Mouse (Mus musculus): ENCODE results near the gene Nfib. TPM values are rescaled to one million over a fixed set of nuclear protein-coding genes. Genes with fewer than 3 reads are reported as not detected.

Gene Nfib
- total and polyA plus RNA-seq, 3 experiments: 32.1 to 121 (median 118) TPM

- Histone ChIP-seq H3K36me3 (ENCODE audit: control insufficient read depth, insufficient read depth, low read length) (no peaks in the 10 kb centered on the region), H3K27me3 (ENCODE audit: control insufficient read depth, insufficient read depth, low read length) (no peaks in the 10 kb centered on the region; the same call in 1 of the 2 replicates), H3K4me3 (no peak overlapping the region), H3K4me1 (ENCODE audit: control insufficient read depth, insufficient read depth, low read length) (no peaks in the 10 kb centered on the region), H3K9ac (ENCODE audit: low read depth, low read length) (no peak overlapping the region), H3K79me2 (replicated peaks; ENCODE audit: control insufficient read depth, insufficient read depth, low read length) (no peaks in the 10 kb centered on the region), H3K27ac (no peak overlapping the region)
- 82% methylated on average over 5 of the region's 5 CpGs for WGBS
- intact Hi-C loops (cut with DNase I): no loop called here
- DNase-seq: no peak
- TF ChIP-seq POLR2A (IDR thresholded peaks at IDR 0.05; ENCODE audit: insufficient read depth, low read depth, low read length): no peak
- TF ChIP-seq EP300 (IDR thresholded peaks at IDR 0.05; ENCODE audit: insufficient read depth, low read depth, low read length): no peak
- no peak for TF ChIP-seq CTCF (IDR thresholded peaks at IDR 0.05)
Observed at GRCm38 (mm10) chr4:82730248-82730887, 24.8 kb upstream of the Nfib start.

GRCm38 (mm10) chr4:82724058-82724457 is 18.5 kb upstream of the Nfib start:
- Histone ChIP-seq H3K4me3 (no peak overlapping the region), H3K79me2 (replicated peaks; ENCODE audit: control insufficient read depth, insufficient read depth, low read length) (no peaks in the 10 kb centered on the region), H3K9ac (ENCODE audit: low read depth, low read length) (no peak overlapping the region), H3K4me1 (ENCODE audit: control insufficient read depth, insufficient read depth, low read length) (no peaks in the 10 kb centered on the region), H3K36me3 (ENCODE audit: control insufficient read depth, insufficient read depth, low read length) (no peaks in the 10 kb centered on the region), H3K27ac (no peak overlapping the region), H3K27me3 (ENCODE audit: control insufficient read depth, insufficient read depth, low read length) (no peaks in the 10 kb centered on the region)
- no peak for TF ChIP-seq EP300 (IDR thresholded peaks at IDR 0.05; ENCODE audit: insufficient read depth, low read depth, low read length)
- TF ChIP-seq POLR2A (IDR thresholded peaks at IDR 0.05; ENCODE audit: insufficient read depth, low read depth, low read length): no peak
- TF ChIP-seq CTCF (IDR thresholded peaks at IDR 0.05): no peak
- 74% methylated on average over 10 of the region's 10 CpGs for WGBS
- DNase-seq: no peak
- intact Hi-C loops (cut with DNase I): no loop called here

- intact Hi-C loops (cut with DNase I): no loop called here
- H3K27ac ChIP-seq: no peak overlapping the region
- no peaks in the 10 kb centered on the region for H3K36me3 ChIP-seq (ENCODE audit: control insufficient read depth, insufficient read depth, low read length)
- no peaks in the 10 kb centered on the region for H3K27me3 ChIP-seq (ENCODE audit: control insufficient read depth, insufficient read depth, low read length)
- DNase-seq: no peak
- no peaks in the 10 kb centered on the region for H3K79me2 ChIP-seq (replicated peaks; ENCODE audit: control insufficient read depth, insufficient read depth, low read length)
- 82% methylated on average over 8 of the region's 8 CpGs for WGBS
- no peak overlapping the region for H3K4me3 ChIP-seq
- no peak overlapping the region for H3K9ac ChIP-seq (ENCODE audit: low read depth, low read length)
- H3K4me1 ChIP-seq (ENCODE audit: control insufficient read depth, insufficient read depth, low read length): no peaks in the 10 kb centered on the region
- TF ChIP-seq POLR2A (IDR thresholded peaks at IDR 0.05; ENCODE audit: insufficient read depth, low read depth, low read length) (no peak), CTCF (IDR thresholded peaks at IDR 0.05) (no peak), EP300 (IDR thresholded peaks at IDR 0.05; ENCODE audit: insufficient read depth, low read depth, low read length) (no peak)
Observed at GRCm38 (mm10) chr4:82723048-82723447, 17.5 kb upstream of the Nfib start.

GRCm38 (mm10) chr4:82715833-82716232 is 10.3 kb upstream of the Nfib start:
- intact Hi-C loops (cut with DNase I): no loop called here
- Histone ChIP-seq H3K79me2 (replicated peaks; ENCODE audit: control insufficient read depth, insufficient read depth, low read length) (no peaks in the 10 kb centered on the region), H3K9ac (ENCODE audit: low read depth, low read length) (no peak overlapping the region), H3K36me3 (ENCODE audit: control insufficient read depth, insufficient read depth, low read length) (no peaks in the 10 kb centered on the region), H3K27me3 (ENCODE audit: control insufficient read depth, insufficient read depth, low read length) (no peaks in the 10 kb centered on the region), H3K4me3 (no peak overlapping the region), H3K4me1 (ENCODE audit: control insufficient read depth, insufficient read depth, low read length) (no peaks in the 10 kb centered on the region), H3K27ac (no peak overlapping the region)
- no peak for DNase-seq
- 75% methylated on average over 2 of the region's 2 CpGs for WGBS
- no peak for TF ChIP-seq POLR2A (IDR thresholded peaks at IDR 0.05; ENCODE audit: insufficient read depth, low read depth, low read length)
- peak; percentile 30 for TF ChIP-seq CTCF (IDR thresholded peaks at IDR 0.05)
- no peak for TF ChIP-seq EP300 (IDR thresholded peaks at IDR 0.05; ENCODE audit: insufficient read depth, low read depth, low read length)

- TF ChIP-seq POLR2A (IDR thresholded peaks at IDR 0.05; ENCODE audit: insufficient read depth, low read depth, low read length): no peak
- TF ChIP-seq CTCF (IDR thresholded peaks at IDR 0.05): no peak
- TF ChIP-seq EP300 (IDR thresholded peaks at IDR 0.05; ENCODE audit: insufficient read depth, low read depth, low read length): no peak
- Histone ChIP-seq H3K27ac (no peak overlapping the region), H3K4me3 (no peak overlapping the region), H3K9ac (ENCODE audit: low read depth, low read length) (no peak overlapping the region), H3K27me3 (ENCODE audit: control insufficient read depth, insufficient read depth, low read length) (no peaks in the 10 kb centered on the region), H3K36me3 (ENCODE audit: control insufficient read depth, insufficient read depth, low read length) (no peaks in the 10 kb centered on the region), H3K4me1 (ENCODE audit: control insufficient read depth, insufficient read depth, low read length) (no peaks in the 10 kb centered on the region), H3K79me2 (replicated peaks; ENCODE audit: control insufficient read depth, insufficient read depth, low read length) (no peaks in the 10 kb centered on the region)
- WGBS: 76% methylated on average over 7 of the region's 7 CpGs
- intact Hi-C loops (cut with DNase I): no loop called here
- DNase-seq: no peak
Observed at GRCm38 (mm10) chr4:82711611-82712295, 6.2 kb upstream of the Nfib start.

- intact Hi-C loops (cut with DNase I): loop anchor here (5.0 kb wide), 1 partner anchor 67 kb away; no protein-coding TSS in a partner anchor
- 39% methylated on average over 6 of the region's 6 CpGs for WGBS
Observed at GRCm38 (mm10) chr4:82709666-82710065, 4.1 kb upstream of the Nfib start.

More at GRCm38 (mm10) chr4:82709666-82710065, 4.1 kb upstream of the Nfib start:
- no peaks in the 10 kb centered on the region for H3K79me2 ChIP-seq (replicated peaks; ENCODE audit: control insufficient read depth, insufficient read depth, low read length)
- H3K27me3 ChIP-seq (ENCODE audit: control insufficient read depth, insufficient read depth, low read length): no peaks in the 10 kb centered on the region
- no peak overlapping the region for H3K4me3 ChIP-seq
- H3K9ac ChIP-seq (ENCODE audit: low read depth, low read length): no peak overlapping the region
- no peaks in the 10 kb centered on the region for H3K36me3 ChIP-seq (ENCODE audit: control insufficient read depth, insufficient read depth, low read length)
- DNase-seq: no peak
- H3K27ac ChIP-seq: no peak overlapping the region
- no peak for TF ChIP-seq POLR2A (IDR thresholded peaks at IDR 0.05; ENCODE audit: insufficient read depth, low read depth, low read length)
- no peak for TF ChIP-seq CTCF (IDR thresholded peaks at IDR 0.05)
- no peak for TF ChIP-seq EP300 (IDR thresholded peaks at IDR 0.05; ENCODE audit: insufficient read depth, low read depth, low read length)
- peaks cover 2% of the 10 kb centered on the region for H3K4me1 ChIP-seq (ENCODE audit: control insufficient read depth, insufficient read depth, low read length)

Data from heart, adult 2 months (tissue).